Mouse (Mus musculus): ENCODE results near the gene Fam187a. TPM values are rescaled to one million over a fixed set of nuclear protein-coding genes. Genes with fewer than 3 reads are reported as not detected.

Gene Fam187a
- polyA plus RNA-seq, 1 experiment = 0.05 TPM

GRCm38 (mm10) chr11:102911376-102911775 is 26.4 kb downstream of the Fam187a start:
- no peak for TF ChIP-seq MYOD1 (IDR thresholded peaks at IDR 0.05; ENCODE audit: control insufficient read depth, insufficient read length, low read depth)
- no peaks in the 10 kb centered on the region for H3K27me3 ChIP-seq (ENCODE audit: control insufficient read depth, insufficient read depth, insufficient read length)
- H3K79me3 ChIP-seq (ENCODE audit: low read depth) = peaks cover 15% of the 10 kb centered on the region
- peaks cover 99% of the 10 kb centered on the region for H3K36me3 ChIP-seq (ENCODE audit: control insufficient read depth, insufficient read depth)
- H3K4me3 ChIP-seq (ENCODE audit: insufficient read depth, poor library complexity, severe bottlenecking) = no peak overlapping the region
- H3K79me2 ChIP-seq (ENCODE audit: control insufficient read depth, insufficient read depth) = peaks cover 23% of the 10 kb centered on the region
- no peak overlapping the region for H3ac ChIP-seq (ENCODE audit: control insufficient read depth, insufficient read length, low read depth)

- peaks cover 78% of the 10 kb centered on the region for H3K36me3 ChIP-seq (ENCODE audit: control insufficient read depth, insufficient read depth)
- H3K4me3 ChIP-seq (ENCODE audit: insufficient read depth, poor library complexity, severe bottlenecking) = no peak overlapping the region
- H3K79me3 ChIP-seq (ENCODE audit: low read depth) = peaks cover 46% of the 10 kb centered on the region
- no peaks in the 10 kb centered on the region for H3K27me3 ChIP-seq (ENCODE audit: control insufficient read depth, insufficient read depth, insufficient read length)
- peaks cover 62% of the 10 kb centered on the region for H3K79me2 ChIP-seq (ENCODE audit: control insufficient read depth, insufficient read depth)
- TF ChIP-seq FOSL1 (IDR thresholded peaks at IDR 0.05; ENCODE audit: insufficient read depth, low read length, poor library complexity, severe bottlenecking) = no peak
- no peak for TF ChIP-seq MYOD1 (IDR thresholded peaks at IDR 0.05; ENCODE audit: control insufficient read depth, insufficient read length, low read depth)
- no peak for TF ChIP-seq MAX (IDR thresholded peaks at IDR 0.05)
- TF ChIP-seq CEBPB (IDR thresholded peaks at IDR 0.05; ENCODE audit: low read depth) = no peak
- TF ChIP-seq USF1 (IDR thresholded peaks at IDR 0.05; ENCODE audit: low read depth) = no peak
- no peak for TF ChIP-seq CTCF (IDR thresholded peaks at IDR 0.05; ENCODE audit: control insufficient read depth, insufficient read depth, insufficient read length)
- TF ChIP-seq MYOG (IDR thresholded peaks at IDR 0.05; ENCODE audit: control insufficient read depth, extremely low read depth, insufficient read length) = no peak
- no peak overlapping the region for H3ac ChIP-seq (ENCODE audit: control insufficient read depth, insufficient read length, low read depth)
These were observed 30.4 kb downstream of the Fam187a start for GRCm38 (mm10) chr11:102915380-102915779.

GRCm38 (mm10) chr11:102918077-102918476 is 33.1 kb downstream of the Fam187a start:
- no peaks in the 10 kb centered on the region for H3K27me3 ChIP-seq (ENCODE audit: control insufficient read depth, insufficient read depth, insufficient read length)
- peaks cover 89% of the 10 kb centered on the region for H3K79me2 ChIP-seq (ENCODE audit: control insufficient read depth, insufficient read depth)
- H3K79me3 ChIP-seq (ENCODE audit: low read depth) = peaks cover 73% of the 10 kb centered on the region
- H3ac ChIP-seq (ENCODE audit: control insufficient read depth, insufficient read length, low read depth) = no peak overlapping the region
- no peak for TF ChIP-seq USF1 (IDR thresholded peaks at IDR 0.05; ENCODE audit: low read depth)
- peak; percentile 53 for TF ChIP-seq FOSL1 (IDR thresholded peaks at IDR 0.05; ENCODE audit: insufficient read depth, low read length, poor library complexity, severe bottlenecking)
- TF ChIP-seq MYOD1 (IDR thresholded peaks at IDR 0.05; ENCODE audit: control insufficient read depth, insufficient read length, low read depth) = no peak
- no peak overlapping the region for H3K4me3 ChIP-seq (ENCODE audit: insufficient read depth, poor library complexity, severe bottlenecking)
- H3K36me3 ChIP-seq (ENCODE audit: control insufficient read depth, insufficient read depth) = peaks cover 75% of the 10 kb centered on the region

GRCm38 (mm10) chr11:102921491-102921890 is 36.5 kb downstream of the Fam187a start:
- peaks cover 73% of the 10 kb centered on the region for H3K79me3 ChIP-seq (ENCODE audit: low read depth)
- H3ac ChIP-seq (ENCODE audit: control insufficient read depth, insufficient read length, low read depth) = no peak overlapping the region
- H3K79me2 ChIP-seq (ENCODE audit: control insufficient read depth, insufficient read depth) = peaks cover 84% of the 10 kb centered on the region
- H3K27me3 ChIP-seq (ENCODE audit: control insufficient read depth, insufficient read depth, insufficient read length) = no peaks in the 10 kb centered on the region
- H3K4me3 ChIP-seq (ENCODE audit: insufficient read depth, poor library complexity, severe bottlenecking) = no peak overlapping the region
- TF ChIP-seq MYOG (IDR thresholded peaks at IDR 0.05; ENCODE audit: control insufficient read depth, extremely low read depth, insufficient read length) (no peak), MYOD1 (IDR thresholded peaks at IDR 0.05; ENCODE audit: control insufficient read depth, insufficient read length, low read depth) (no peak), USF1 (IDR thresholded peaks at IDR 0.05; ENCODE audit: low read depth) (no peak), MAX (IDR thresholded peaks at IDR 0.05) (no peak)
- H3K36me3 ChIP-seq (ENCODE audit: control insufficient read depth, insufficient read depth) = peaks cover 41% of the 10 kb centered on the region

- Histone ChIP-seq H3K79me2 (ENCODE audit: control insufficient read depth, insufficient read depth) (peaks cover 53% of the 10 kb centered on the region), H3K27me3 (ENCODE audit: control insufficient read depth, insufficient read depth, insufficient read length) (no peaks in the 10 kb centered on the region)
- TF ChIP-seq MYOD1 (IDR thresholded peaks at IDR 0.05; ENCODE audit: control insufficient read depth, insufficient read length, low read depth) = no peak
- no peak for TF ChIP-seq USF1 (IDR thresholded peaks at IDR 0.05; ENCODE audit: low read depth)
- TF ChIP-seq CEBPB (IDR thresholded peaks at IDR 0.05; ENCODE audit: low read depth) = no peak
- no peak for TF ChIP-seq MYOG (IDR thresholded peaks at IDR 0.05; ENCODE audit: control insufficient read depth, extremely low read depth, insufficient read length)
- TF ChIP-seq FOSL1 (IDR thresholded peaks at IDR 0.05; ENCODE audit: insufficient read depth, low read length, poor library complexity, severe bottlenecking) = no peak
- TF ChIP-seq MAX (IDR thresholded peaks at IDR 0.05) = peak; percentile 38
- TF ChIP-seq CTCF (IDR thresholded peaks at IDR 0.05; ENCODE audit: control insufficient read depth, insufficient read depth, insufficient read length) = no peak
These were observed 39.8 kb downstream of the Fam187a start, which contains the start of gene Kif18b for GRCm38 (mm10) chr11:102924557-102925350. Gene Kif18b (minus strand): TSS chr11:102925124.

DNA sequence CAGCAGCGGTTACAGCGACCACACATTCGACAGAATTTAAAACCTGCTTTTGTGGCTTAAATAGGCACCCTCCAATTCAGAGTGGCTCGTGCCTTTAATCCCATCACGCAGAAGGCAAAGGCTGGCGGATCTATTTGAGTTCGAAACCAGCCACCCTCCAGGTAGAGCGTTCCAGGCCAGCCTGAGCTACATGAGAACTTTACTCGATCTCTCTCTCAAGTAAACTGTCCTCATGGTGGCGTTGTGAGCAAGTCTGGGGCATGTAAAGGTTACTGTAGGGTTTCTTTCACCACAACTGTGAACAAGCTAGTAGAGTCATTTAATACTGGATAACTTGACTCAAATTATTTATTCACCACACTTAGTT is 40.4 kb downstream of the Fam187a start:
- Histone ChIP-seq H3K27me3 (ENCODE audit: control insufficient read depth, insufficient read depth, insufficient read length) (no peaks in the 10 kb centered on the region), H3K79me2 (ENCODE audit: control insufficient read depth, insufficient read depth) (peaks cover 47% of the 10 kb centered on the region), H3ac (ENCODE audit: control insufficient read depth, insufficient read length, low read depth) (peak overlapping the region; percentile 72), H3K36me3 (ENCODE audit: control insufficient read depth, insufficient read depth) (peaks cover 24% of the 10 kb centered on the region), H3K4me3 (ENCODE audit: insufficient read depth, poor library complexity, severe bottlenecking) (peak overlapping the region; percentile 92), H3K79me3 (ENCODE audit: low read depth) (peaks cover 44% of the 10 kb centered on the region)
- no peak for TF ChIP-seq CEBPB (IDR thresholded peaks at IDR 0.05; ENCODE audit: low read depth)

More at GRCm38 (mm10) chr11:102924557-102925350, 39.8 kb downstream of the Fam187a start, which contains the start of gene Kif18b:
- Histone ChIP-seq H3K79me3 (ENCODE audit: low read depth) (peaks cover 50% of the 10 kb centered on the region), H3K36me3 (ENCODE audit: control insufficient read depth, insufficient read depth) (peaks cover 30% of the 10 kb centered on the region), H3K4me3 (ENCODE audit: insufficient read depth, poor library complexity, severe bottlenecking) (peak within 1 kb of the TSS; percentile 92), H3ac (ENCODE audit: control insufficient read depth, insufficient read length, low read depth) (peak within 1 kb of the TSS; percentile 81)

Measured in C2C12 (cell line).